Mouse (Mus musculus) embryo, embryonic 11.5 days (tissue): Measurements from ENCODE around the gene Glmp.
"Not testable (repeated sequence)": the region's sequence is repeated elsewhere in the genome, so short reads cannot be mapped to it uniquely, and the experiment has no call there.

Experiments
- DNase-seq: peaks from one replicate; pipeline ENCODE4 v3.0.0-alpha.2; 2012; ENCODE audit warnings: low read depth, low spot score

The Glmp gene

GRCm38 (mm10) chr3:88376644-88377043 lies 51.8 kb downstream of the Glmp start:
- DNase-seq, result not testable (repeated sequence)

DNA sequence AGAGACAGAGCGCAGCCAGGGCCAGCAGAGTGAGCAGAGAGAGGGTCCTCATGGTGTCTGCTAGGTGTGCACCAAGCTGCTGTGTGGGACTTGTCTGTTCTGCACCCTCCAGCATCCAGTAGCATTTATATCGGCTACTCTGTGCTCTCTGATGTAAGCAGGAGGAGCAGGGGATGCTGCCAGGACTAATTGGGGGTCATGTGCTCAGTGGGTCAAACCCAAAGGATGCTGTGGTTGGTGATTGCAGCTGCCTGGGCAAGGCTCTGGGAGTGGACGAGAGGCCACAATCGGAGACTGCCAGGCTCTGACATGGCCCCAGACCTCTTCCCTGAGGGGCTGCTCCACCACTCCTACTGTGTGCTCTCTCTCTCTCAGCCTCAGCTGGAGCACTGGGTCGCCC lies 53.8 kb downstream of the Glmp start, which contains the start of gene Bglap2:
TSS of gene Bglap2 (minus strand) at position 101 of the 400 bp plus-strand sequence.
- not testable (repeated sequence) for DNase-seq
